Mouse (Mus musculus) ovary, postnatal 14 days (tissue): ENCODE measurements around the gene Ppp1r1b.

Source experiments
- DNase-seq: peaks from one replicate; pipeline ENCODE4 v3.0.0; 2022; ENCODE audit warnings: low spot score

Gene Ppp1r1b

GRCm38 (mm10) chr11:98348083-98348961 is at the start of gene Ppp1r1b:
Ppp1r1b (plus strand) TSS chr11:98348404.
- peak; percentile 42 for DNase-seq

GRCm38 (mm10) chr11:98298484-98299205 is 49.6 kb upstream of the Ppp1r1b start:
- no peak for DNase-seq

- DNase-seq = peak; percentile 52
These were observed 34.3 kb upstream of the Ppp1r1b start for GRCm38 (mm10) chr11:98313790-98314323.

GRCm38 (mm10) chr11:98317479-98317878 is 30.7 kb upstream of the Ppp1r1b start:
- DNase-seq = no peak

GRCm38 (mm10) chr11:98318421-98319116 is 29.6 kb upstream of the Ppp1r1b start:
- DNase-seq = no peak

GRCm38 (mm10) chr11:98319120-98319519 is 29.1 kb upstream of the Ppp1r1b start:
- no peak for DNase-seq

GRCm38 (mm10) chr11:98319544-98319943 is 28.7 kb upstream of the Ppp1r1b start:
- DNase-seq = no peak

GRCm38 (mm10) chr11:98319944-98320343 is 28.3 kb upstream of the Ppp1r1b start:
- no peak for DNase-seq

GRCm38 (mm10) chr11:98320381-98320780 is 27.8 kb upstream of the Ppp1r1b start:
- no peak for DNase-seq

GRCm38 (mm10) chr11:98320806-98321676 is 27.2 kb upstream of the Ppp1r1b start:
- no peak for DNase-seq

- DNase-seq = no peak
These were observed 26.6 kb upstream of the Ppp1r1b start for GRCm38 (mm10) chr11:98321677-98322003.

GRCm38 (mm10) chr11:98322159-98322558 is 26.0 kb upstream of the Ppp1r1b start:
- no peak for DNase-seq

GRCm38 (mm10) chr11:98323136-98323866 is 24.9 kb upstream of the Ppp1r1b start:
- no peak for DNase-seq

GRCm38 (mm10) chr11:98323933-98324332 is 24.3 kb upstream of the Ppp1r1b start:
- peak; percentile 41 for DNase-seq

GRCm38 (mm10) chr11:98325191-98325820 is 22.9 kb upstream of the Ppp1r1b start:
- no peak for DNase-seq

GRCm38 (mm10) chr11:98325821-98326218 is 22.4 kb upstream of the Ppp1r1b start:
- no peak for DNase-seq

- no peak for DNase-seq
These were observed 21.5 kb upstream of the Ppp1r1b start for GRCm38 (mm10) chr11:98326741-98327135.

- DNase-seq = no peak
These were observed 20.8 kb upstream of the Ppp1r1b start for GRCm38 (mm10) chr11:98327136-98328030.

GRCm38 (mm10) chr11:98328031-98328370 is 20.2 kb upstream of the Ppp1r1b start:
- no peak for DNase-seq
